Mouse (Mus musculus): ENCODE data around the gene Ttc1. TPM values are rescaled to one million over a fixed set of nuclear protein-coding genes. Genes with fewer than 3 reads are reported as not detected.

Gene Ttc1
- total RNA-seq, 2 experiments from 2014 or later = 56.3 to 62.9 TPM

DNA sequence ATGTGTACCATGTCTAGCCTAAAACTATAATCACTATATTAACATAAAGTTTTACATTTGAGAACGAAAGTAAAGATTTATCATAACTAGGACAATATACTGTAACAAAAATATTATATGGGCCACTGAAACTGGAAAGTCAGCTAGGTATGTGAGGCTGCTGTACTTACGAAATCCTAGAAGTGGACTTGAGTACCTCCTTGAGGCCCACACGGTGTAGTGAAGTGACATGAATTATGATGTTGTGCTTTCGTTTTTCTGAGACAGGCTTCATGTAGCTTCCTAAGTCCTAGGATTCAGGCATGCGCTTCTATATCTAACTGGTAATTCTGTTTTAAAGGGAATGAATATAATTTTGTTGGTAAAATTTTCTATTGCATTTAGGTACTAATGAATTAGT lies 49.2 kb downstream of the Ttc1 start:
- Histone ChIP-seq H3K4me3 (no peak overlapping the region), H3K27ac (no peak overlapping the region)
- no peak for TF ChIP-seq CTCF (IDR thresholded peaks at IDR 0.05)
- intact Hi-C loops (cut with DNase I) = no loop called here
- DNase-seq (ENCODE audit: extremely low spot score in 1 of 2, low spot score in 2 of 2) = no peak

DNA sequence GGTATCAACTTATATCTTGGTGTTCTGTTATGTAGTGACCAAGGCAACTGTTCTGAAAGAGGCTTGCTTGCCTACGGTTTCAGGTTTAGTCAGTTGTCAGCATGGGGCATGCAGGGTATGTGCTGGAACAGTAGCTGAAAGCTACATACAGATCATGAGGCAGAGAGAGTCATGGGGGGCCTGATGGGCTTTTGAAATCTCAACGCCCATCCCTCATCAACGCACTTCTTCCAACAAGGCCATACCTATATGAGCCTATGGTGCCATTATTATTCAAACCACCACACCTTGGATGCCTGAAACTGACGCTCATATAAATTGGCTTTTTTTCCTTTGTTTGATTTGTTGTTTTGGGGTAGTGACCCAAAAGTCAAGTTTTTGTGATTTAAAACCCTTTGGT lies 51.2 kb downstream of the Ttc1 start:
- TF ChIP-seq CTCF (IDR thresholded peaks at IDR 0.05) = no peak
- no peak overlapping the region for H3K27ac ChIP-seq
- no peak overlapping the region for H3K4me3 ChIP-seq
- intact Hi-C loops (cut with DNase I) = no loop called here
- DNase-seq (ENCODE audit: extremely low spot score in 1 of 2, low spot score in 2 of 2) = no peak

DNA sequence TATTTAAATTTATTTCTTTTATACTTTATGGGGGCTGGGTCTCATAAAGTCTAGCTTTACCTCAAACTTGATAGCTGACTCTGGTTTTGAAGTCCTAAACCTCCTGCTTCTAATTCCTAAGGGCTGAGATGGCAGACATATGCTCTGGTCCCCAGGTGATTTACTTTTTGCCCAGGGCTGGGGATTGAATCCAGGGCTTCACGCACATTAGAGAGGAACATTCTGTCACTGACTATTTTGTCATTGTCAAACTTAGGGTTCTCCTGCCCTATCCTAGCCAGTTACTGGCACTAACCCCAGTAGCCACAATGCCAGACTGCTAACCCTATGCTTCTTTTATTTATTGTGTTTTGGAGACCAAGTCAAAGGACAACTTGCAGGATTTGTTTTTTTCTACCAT lies 59.0 kb downstream of the Ttc1 start:
- intact Hi-C loops (cut with DNase I) = no loop called here
- H3K4me3 ChIP-seq = no peak overlapping the region
- no peak overlapping the region for H3K27ac ChIP-seq
- DNase-seq (ENCODE audit: extremely low spot score in 1 of 2, low spot score in 2 of 2) = no peak
- TF ChIP-seq CTCF (IDR thresholded peaks at IDR 0.05) = no peak

GRCm38 (mm10) chr11:43682415-43683217 lies 65.2 kb downstream of the Ttc1 start:
- intact Hi-C loops (cut with DNase I) = loop anchor here (2.0 to 5.0 kb wide), 4 partner anchors 56 to 240 kb away; partner anchors contain the start of gene Ttc1
- peak overlapping the region; percentile 82 for H3K4me3 ChIP-seq
- H3K27ac ChIP-seq = peak overlapping the region; percentile 92
- DNase-seq (ENCODE audit: extremely low spot score in 1 of 2, low spot score in 2 of 2) = peak; percentile 60 to 64
- no peak; the same call in none of the 2 replicates for TF ChIP-seq CTCF (IDR thresholded peaks at IDR 0.05)

DNA sequence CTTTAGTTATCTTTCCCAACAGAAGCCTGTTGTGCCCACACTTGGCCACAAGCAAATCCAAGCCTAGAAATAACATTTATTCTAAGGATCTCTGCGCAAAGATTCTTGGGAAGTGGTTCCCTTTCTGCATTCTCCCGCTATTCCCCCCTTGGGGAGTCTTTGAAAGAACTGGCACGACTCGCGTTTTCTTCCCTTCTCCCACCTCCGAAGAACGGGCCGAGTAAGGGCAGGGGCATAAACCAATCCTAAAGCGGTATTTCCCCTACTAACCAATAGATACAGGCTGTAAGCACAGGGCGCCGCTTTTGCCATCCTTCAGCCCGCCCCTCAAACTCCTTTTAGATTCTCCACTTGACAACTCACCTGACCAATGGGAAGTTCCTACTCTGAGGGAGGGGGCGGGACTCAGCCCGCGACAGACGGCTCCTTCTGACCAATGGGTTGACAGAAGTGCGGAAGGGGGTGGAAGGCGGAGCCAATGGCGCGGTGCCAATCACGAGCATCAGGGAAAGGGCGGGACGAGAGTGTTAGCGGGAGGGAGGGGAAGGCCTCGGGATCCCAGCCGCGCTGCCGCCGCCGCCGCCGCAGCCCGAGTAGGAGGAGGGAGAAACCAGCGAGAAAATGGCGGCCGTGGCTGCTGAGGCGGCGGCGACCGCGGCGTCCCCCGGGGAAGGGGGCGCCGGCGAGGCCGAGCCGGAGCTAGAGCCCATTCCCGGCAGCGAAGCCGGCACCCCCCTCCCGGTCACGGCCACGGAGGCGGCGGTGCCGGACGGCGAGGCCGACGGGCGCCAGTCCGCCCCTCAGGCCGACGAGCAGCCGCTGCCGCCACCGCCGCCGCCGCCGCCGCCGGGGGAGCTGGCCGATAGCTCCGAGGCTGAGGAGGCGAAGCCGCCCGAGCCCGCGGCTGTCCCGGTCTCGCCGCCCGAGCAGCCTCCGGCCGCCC lies 66.1 kb downstream of the Ttc1 start, which contains the start of gene Pwwp2a:
Gene Pwwp2a, plus strand, starts transcription at position 527 of the 943 bp plus-strand sequence.
- peak; percentile 33 for TF ChIP-seq CTCF (IDR thresholded peaks at IDR 0.05)
- intact Hi-C loops (cut with DNase I) = loop anchor here (1.0 to 5.0 kb wide), 5 partner anchors 55 to 239 kb away; partner anchors contain the start of gene Ttc1
- Histone ChIP-seq H3K4me3 (peak within 1 kb of the TSS; percentile 82), H3K27ac (peak within 1 kb of the TSS; percentile 92)
- DNase-seq (ENCODE audit: extremely low spot score in 1 of 2, low spot score in 2 of 2) = peak; percentile 99

Other genes with a start within 250 kb of the Ttc1 start
- 1 to 10 TPM; 3.8 to 4.6 TPM for gene Ccnjl, start 219.2 kb downstream of the Ttc1 start, total RNA-seq (2021)
- gene 4933415A04Rik, start 161.0 kb downstream of the Ttc1 start, total RNA-seq (2021) = under 1 TPM; 0.61 to 0.77 TPM
- not detected for gene Fabp6, start 146.5 kb downstream of the Ttc1 start, total RNA-seq (2021)
- 10 to 100 TPM; 65.2 to 65.7 TPM for gene Pwwp2a, start 66.0 kb downstream of the Ttc1 start, total RNA-seq (2021)
- 10 to 100 TPM; 29.9 to 31.6 TPM for gene Adra1b, start 153.2 kb upstream of the Ttc1 start, total RNA-seq (2021)